Mouse (Mus musculus): ENCODE measurements around the gene Eif2ak3. TPM values are rescaled to one million over a fixed set of nuclear protein-coding genes. Genes with fewer than 3 reads are reported as not detected.
"Not testable (repeated sequence)": the region's sequence is repeated elsewhere in the genome, so short reads cannot be mapped to it uniquely, and the experiment has no call there.

Eif2ak3 gene
- total RNA-seq (2021): 1 to 10 TPM; 6.9 to 7.5 TPM
- long read RNA-seq, experiment 1, full-length matches to known transcripts: 2 of 8 reads
- long read RNA-seq, experiment 1, partial matches to known transcripts: 2 of 8 reads
- long read RNA-seq, experiment 1, other reads (novel, unspliced or antisense): 4 of 8 reads
- long read RNA-seq, experiment 2: 0 reads

DNA sequence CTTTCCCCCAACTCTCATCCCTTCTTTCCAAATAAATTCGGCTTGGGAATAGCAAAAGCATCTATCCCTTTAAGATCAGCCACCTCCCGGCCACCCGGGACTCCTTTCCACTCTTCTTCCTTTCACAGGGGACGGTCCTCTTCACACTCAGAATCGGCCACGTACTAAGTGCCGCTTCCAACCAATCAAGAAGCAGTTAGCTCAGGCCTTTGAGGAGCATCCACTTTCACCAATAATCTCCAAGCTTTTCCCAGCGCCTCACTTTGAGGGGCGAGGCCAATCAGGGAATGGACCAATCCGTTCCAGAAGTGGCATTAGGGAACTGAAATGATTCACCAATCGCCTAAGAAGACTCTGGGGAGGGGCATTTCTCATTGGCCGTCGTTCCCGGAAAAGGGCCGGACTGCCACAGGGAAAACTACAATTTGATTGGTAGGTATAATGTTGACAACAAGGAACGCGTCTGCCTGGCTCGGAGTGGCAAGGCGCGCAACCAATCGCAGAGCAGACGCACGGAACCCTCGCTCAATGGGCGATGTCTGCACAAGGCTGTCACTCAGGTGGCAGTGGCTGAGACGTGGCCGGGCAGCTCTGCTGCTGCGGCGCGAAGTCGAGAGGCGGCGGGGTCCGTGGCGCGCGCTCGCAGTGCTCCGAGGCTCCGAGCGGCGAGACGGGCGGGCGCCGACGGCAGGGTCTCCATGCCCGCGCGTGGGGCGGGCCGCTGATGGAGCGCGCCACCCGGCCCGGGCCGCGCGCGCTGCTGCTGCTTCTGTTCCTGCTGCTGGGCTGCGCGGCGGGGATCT is at the start of gene Eif2ak3:
Gene Eif2ak3 (plus strand): TSS at position 514 of the 803 bp plus-strand sequence.
- DNase-seq: peak; percentile 99 to 100

DNA sequence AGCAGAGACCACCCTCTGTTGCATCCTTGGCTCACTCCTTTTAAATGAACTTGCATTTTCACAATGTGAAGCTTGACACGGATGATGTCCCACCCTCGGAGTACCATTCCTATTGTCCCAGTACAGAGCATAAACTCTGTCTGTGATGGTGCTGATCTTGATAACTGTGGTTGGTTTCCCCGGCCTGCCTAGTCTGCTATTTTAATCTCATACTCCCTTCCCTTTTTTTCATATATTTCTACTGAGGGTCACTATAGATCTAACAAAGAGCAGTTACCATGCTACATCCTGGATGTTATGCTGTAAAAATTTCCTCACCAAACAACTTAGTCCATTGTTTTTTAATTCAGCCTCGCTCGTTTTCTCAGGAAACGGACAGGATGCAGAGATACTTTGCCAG is 47.4 kb upstream of the Eif2ak3 start:
- DNase-seq: no peak

DNA sequence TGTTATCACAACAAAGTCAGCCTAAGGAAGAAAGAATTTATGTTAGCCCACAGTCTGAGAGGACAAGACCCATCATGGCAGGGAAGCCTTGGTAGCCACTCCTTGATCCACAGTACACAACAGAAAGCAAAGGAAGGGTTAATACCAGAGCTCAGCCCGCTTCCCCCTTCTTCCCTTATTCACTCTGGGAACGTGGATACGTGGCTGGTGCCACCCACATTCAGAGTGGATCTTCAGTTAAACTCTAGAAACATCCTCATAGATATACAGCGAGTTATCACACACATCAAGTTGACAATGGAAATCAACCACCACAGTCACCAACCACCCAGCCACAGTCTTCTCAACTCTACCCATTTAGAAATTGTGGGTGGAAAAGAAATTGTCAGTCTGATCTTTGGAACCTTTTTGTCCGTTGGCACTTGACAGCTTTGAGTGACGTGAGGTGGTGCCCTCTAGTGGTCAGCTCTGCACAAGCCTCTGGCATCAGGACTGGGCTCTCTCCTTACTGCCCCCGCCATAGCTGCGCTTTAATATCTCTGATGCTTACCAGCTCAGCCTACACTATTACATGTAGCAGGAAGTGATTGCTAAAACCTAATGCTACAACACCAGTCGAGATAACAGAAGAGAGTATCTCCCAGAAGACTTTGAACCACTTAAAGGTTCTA is 46.6 kb upstream of the Eif2ak3 start:
- DNase-seq: peak; percentile 63 to 77

- peak; percentile 38 to 64 for DNase-seq
Observed at GRCm38 (mm10) chr6:70804632-70805031, 39.7 kb upstream of the Eif2ak3 start.

- peak; percentile 70 to 86 for DNase-seq
Observed at GRCm38 (mm10) chr6:70805267-70805666, 39.0 kb upstream of the Eif2ak3 start.

GRCm38 (mm10) chr6:70805820-70806513 is 38.3 kb upstream of the Eif2ak3 start:
- DNase-seq: peak; percentile 64 to 88

DNA sequence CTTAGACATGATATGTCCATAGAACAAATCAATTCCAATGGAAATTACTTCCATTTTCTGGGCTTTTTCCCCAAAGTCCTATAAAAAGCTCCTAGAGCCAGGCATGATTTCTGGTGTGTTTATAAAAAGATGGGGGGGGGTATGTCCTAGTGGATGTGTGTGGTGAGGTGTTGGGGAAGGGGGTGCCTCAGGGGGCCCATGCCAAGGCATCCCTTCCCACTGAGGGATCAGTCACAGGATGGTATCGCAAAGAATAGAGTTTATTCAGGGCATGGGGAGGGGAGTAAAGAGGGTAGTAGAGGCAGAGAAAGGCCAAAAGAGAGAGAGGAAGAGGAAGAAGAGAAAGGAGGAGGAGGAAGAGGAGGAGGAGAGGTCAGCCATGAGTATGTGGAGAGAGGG is 37.8 kb upstream of the Eif2ak3 start:
- DNase-seq: no peak

DNA sequence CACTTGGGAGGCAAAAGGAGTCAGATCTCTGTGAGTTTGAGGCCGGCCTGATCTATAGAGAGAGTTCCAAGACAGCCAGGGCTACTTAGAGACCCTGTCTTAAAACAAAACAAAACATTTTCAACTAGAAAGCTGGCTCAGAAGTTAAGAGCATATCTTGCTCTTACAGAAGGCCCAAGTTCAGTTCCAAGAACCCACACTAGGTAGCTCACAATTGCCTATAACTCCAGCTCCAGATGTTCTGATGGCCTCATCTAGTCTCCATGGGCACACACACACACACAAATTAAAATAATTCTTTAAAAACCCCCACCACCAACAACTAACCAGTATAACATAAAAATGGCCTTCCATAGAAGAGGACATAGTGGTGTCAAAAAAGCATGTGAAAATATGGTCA is 33.8 kb upstream of the Eif2ak3 start:
- DNase-seq: no peak

- DNase-seq: peak; percentile 71 to 93
Observed at GRCm38 (mm10) chr6:70811557-70812525, 32.5 kb upstream of the Eif2ak3 start.

GRCm38 (mm10) chr6:70812526-70812895 is 31.8 kb upstream of the Eif2ak3 start:
- no peak for DNase-seq

GRCm38 (mm10) chr6:70813921-70814628 is 30.2 kb upstream of the Eif2ak3 start:
- no peak for DNase-seq

DNA sequence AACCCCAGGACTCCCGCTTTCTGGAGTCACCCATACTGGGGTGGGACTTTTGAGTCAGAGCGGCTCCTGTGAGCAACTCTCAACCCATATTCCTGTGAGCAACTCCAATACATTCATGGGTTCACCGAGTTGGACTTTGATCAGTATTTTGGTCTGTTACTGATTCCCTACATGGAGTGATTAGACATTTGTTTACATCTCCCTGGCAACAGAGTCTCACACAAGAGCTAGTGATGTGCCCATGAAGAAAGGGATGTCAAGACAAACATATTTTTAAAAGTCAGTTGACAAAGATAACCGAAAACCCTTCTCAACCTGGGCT is 29.7 kb upstream of the Eif2ak3 start:
- DNase-seq: no peak

GRCm38 (mm10) chr6:70815471-70815870 is 28.8 kb upstream of the Eif2ak3 start:
- no peak for DNase-seq

- DNase-seq: peak in 1 of 2 experiments; percentile 33
Observed at GRCm38 (mm10) chr6:70821566-70821965, 22.7 kb upstream of the Eif2ak3 start.

GRCm38 (mm10) chr6:70822386-70822910 is 21.9 kb upstream of the Eif2ak3 start:
- DNase-seq: no peak

GRCm38 (mm10) chr6:70823277-70823676 is 21.0 kb upstream of the Eif2ak3 start:
- not testable (repeated sequence) for DNase-seq

DNA sequence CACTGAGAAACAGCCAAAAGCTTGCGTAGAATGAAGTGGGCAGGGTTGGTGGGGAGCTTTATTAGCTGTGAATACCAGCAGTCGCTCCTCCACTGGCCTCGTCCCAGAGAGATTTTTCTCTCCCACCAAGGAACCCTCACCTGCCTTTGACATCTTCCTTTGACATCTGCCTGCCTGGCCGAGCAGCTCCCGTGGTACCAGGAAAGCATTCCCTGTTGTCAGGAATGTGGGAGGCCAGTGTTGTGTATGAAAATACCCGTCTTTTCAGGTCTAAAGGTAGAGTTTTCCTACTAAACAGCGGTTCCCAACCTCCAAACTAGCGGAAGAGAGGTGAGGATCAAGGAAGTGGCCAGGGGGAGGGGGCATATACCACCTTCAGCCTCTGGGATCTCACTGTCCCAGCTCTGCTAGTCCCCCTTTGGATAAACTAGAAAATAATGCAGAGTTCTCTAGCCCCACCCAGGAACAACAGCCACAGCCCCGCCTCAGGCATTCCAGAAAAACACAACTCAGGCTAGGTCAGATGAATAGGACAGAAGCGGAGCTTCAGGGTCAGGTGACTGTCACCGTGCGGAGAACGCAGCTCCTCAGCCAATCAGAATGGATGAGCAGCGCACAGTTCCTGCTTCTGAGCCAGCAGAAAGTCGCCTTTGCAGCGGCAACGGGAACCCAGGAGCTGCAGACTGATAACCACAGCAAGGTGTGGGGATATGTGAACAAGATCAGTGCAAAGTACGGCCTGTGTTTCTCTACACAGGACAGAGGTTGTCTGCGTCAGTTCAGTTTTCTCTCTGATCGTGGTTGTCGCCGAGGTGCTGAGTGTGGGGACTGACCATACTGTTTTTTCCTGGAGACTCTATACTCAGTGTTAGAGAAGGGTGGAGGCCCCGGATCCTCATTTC is 20.0 kb upstream of the Eif2ak3 start:
- peak; percentile 82 to 89 for DNase-seq

GRCm38 (mm10) chr6:70824987-70825337 is 19.4 kb upstream of the Eif2ak3 start:
- DNase-seq: no peak

DNA sequence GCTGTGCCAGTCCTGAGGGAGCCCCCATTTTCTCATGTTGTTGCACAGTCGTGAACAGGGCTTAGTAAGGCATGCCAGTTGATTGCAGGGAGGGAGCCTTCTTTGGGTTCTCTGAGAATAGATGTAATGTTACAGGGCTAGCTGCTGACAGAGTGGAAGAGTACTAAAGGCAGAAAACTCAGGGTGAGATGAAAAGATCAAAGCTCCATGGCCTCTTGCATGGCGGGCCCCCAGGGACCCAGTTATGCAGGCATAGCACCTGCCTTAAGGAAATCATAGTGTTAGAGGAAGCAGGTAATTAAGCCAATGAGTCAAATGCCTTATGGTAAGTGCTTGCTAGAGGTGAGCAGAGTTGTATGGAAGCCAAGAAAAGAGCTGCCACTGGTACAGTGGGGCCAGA is 14.9 kb upstream of the Eif2ak3 start:
- DNase-seq: no peak

DNA sequence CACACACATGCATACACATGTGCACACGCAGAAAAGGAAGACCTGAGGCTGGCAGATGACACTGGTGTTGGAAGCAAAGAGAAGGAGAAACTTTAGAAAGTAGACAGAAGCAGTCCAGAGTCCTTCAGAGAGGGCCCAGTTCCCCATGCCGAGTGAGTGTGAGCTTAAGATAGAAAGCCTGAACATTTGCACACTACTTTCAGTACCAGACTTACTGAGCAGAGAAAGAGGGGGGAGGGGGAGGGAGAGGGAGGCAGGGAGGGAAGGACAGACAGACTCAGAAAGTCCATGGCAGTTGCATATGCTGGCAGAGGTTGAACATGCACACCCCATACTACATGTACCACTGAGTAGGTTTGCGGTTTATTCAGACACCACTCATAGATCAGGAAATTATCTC is 13.8 kb upstream of the Eif2ak3 start:
- no peak for DNase-seq

Measured in heart, adult 18-20 months (tissue).